Mouse (Mus musculus) CD4-positive, CD25-positive, alpha-beta regulatory T cell, adult 4 months (primary cell): ENCODE data around the gene Trip10. TPM values are rescaled to one million over a fixed set of nuclear protein-coding genes. Genes with fewer than 3 reads are reported as not detected.

Source experiments
- ATAC-seq: one replicate; pipeline ENCODE4 v1.8.0; 2017
- polyA plus RNA-seq, 2 experiments: library from polyadenylated mRNA; unstranded; fragments of 100-300 nt; shearing (Covaris generic); gene quantifications; one replicate each; pipeline ENCODE4 v1.2.1; 2017

The Trip10 gene
- polyA plus RNA-seq = 1 to 10 TPM; 2.6 to 3.6 TPM

- peak; percentile 43 for ATAC-seq
Observed at GRCm38 (mm10) chr17:57249186-57250181, at the start of gene Trip10. Gene Trip10, plus strand, starts transcription at chr17:57249455.

GRCm38 (mm10) chr17:57201841-57202724 is 47.2 kb upstream of the Trip10 start:
- no peak for ATAC-seq

- ATAC-seq = no peak
Observed at GRCm38 (mm10) chr17:57207938-57208337, 41.3 kb upstream of the Trip10 start.

- peak; percentile 95 for ATAC-seq
Observed at GRCm38 (mm10) chr17:57209330-57209729, 39.9 kb upstream of the Trip10 start.

- no peak for ATAC-seq
Observed at GRCm38 (mm10) chr17:57211501-57211900, 37.8 kb upstream of the Trip10 start.

GRCm38 (mm10) chr17:57214676-57215387 is 34.4 kb upstream of the Trip10 start:
- no peak for ATAC-seq

GRCm38 (mm10) chr17:57218335-57218900 is 30.8 kb upstream of the Trip10 start:
- ATAC-seq = no peak

- peak; percentile 88 for ATAC-seq
Observed at GRCm38 (mm10) chr17:57219167-57219883, 29.9 kb upstream of the Trip10 start.

- peak; percentile 50 for ATAC-seq
Observed at GRCm38 (mm10) chr17:57219884-57220207, 29.4 kb upstream of the Trip10 start.

- no peak for ATAC-seq
Observed at GRCm38 (mm10) chr17:57221911-57222310, 27.3 kb upstream of the Trip10 start.

- ATAC-seq = no peak
Observed at GRCm38 (mm10) chr17:57223313-57223712, 25.9 kb upstream of the Trip10 start.

- ATAC-seq = no peak
Observed at GRCm38 (mm10) chr17:57227468-57227867, 21.8 kb upstream of the Trip10 start.

GRCm38 (mm10) chr17:57228014-57228413 is 21.2 kb upstream of the Trip10 start, which contains the start of gene C3:
Gene C3, minus strand, starts transcription at chr17:57228136.
- ATAC-seq = no peak

- ATAC-seq = no peak
Observed at GRCm38 (mm10) chr17:57228873-57229272, 20.4 kb upstream of the Trip10 start.

GRCm38 (mm10) chr17:57229851-57230727 is 19.2 kb upstream of the Trip10 start:
- ATAC-seq = no peak

GRCm38 (mm10) chr17:57230728-57231125 is 18.5 kb upstream of the Trip10 start:
- ATAC-seq = no peak

GRCm38 (mm10) chr17:57231321-57231771 is 17.9 kb upstream of the Trip10 start:
- ATAC-seq = no peak

GRCm38 (mm10) chr17:57232200-57232599 is 17.1 kb upstream of the Trip10 start:
- no peak for ATAC-seq

- ATAC-seq = no peak
Observed at GRCm38 (mm10) chr17:57233038-57233437, 16.2 kb upstream of the Trip10 start.

- no peak for ATAC-seq
Observed at GRCm38 (mm10) chr17:57234254-57234928, 14.9 kb upstream of the Trip10 start.
